Mouse (Mus musculus): ENCODE results near the gene Pde11a. TPM values are rescaled to one million over a fixed set of nuclear protein-coding genes. Genes with fewer than 3 reads are reported as not detected.

Pde11a gene
- polyA plus RNA-seq, 1 experiment from 2014 or later, result 0.18 TPM

- whole genome bisulfite sequencing, result 93% methylated on average over 5 of the region's 5 CpGs
- Histone ChIP-seq H3K4me2 (replicated peaks) (no peak overlapping the region), H3K9me3 (replicated peaks) (no peaks in the 10 kb centered on the region), H3K27me3 (no peaks in the 10 kb centered on the region), H3K4me1 (no peaks in the 10 kb centered on the region), H3K4me3 (no peak overlapping the region), H3K36me3 (no peaks in the 10 kb centered on the region), H3K27ac (no peak overlapping the region), H3K9ac (no peak overlapping the region)
- ATAC-seq (ENCODE audit: low FRiP score), result no peak
Observed at GRCm38 (mm10) chr2:75953320-75953719, 385.3 kb downstream of the Pde11a start.

DNA sequence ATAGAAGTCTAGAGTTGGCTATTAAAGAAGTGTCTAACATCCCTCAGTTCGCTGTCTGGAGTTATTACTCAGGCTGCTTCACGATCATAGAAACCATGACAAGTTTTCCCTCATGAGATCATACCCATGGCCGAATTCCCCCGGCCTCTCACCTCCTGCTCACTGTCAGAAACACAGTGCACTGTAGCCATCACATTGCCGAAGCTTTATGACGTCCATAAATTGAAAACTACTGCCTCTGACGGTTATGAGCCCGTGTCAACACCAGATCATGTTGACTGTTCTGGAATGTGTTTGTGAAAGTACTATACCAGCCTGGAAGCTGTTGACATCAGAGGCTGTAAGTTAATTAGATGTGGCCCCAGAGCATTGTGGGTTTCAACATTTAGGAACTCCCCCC is 387.9 kb downstream of the Pde11a start:
- no peak overlapping the region for H3K4me2 ChIP-seq (replicated peaks)
- no peak overlapping the region for H3K9ac ChIP-seq
- no peak overlapping the region for H3K27ac ChIP-seq
- H3K9me3 ChIP-seq (replicated peaks), result no peaks in the 10 kb centered on the region
- H3K36me3 ChIP-seq, result no peaks in the 10 kb centered on the region
- H3K4me1 ChIP-seq, result no peaks in the 10 kb centered on the region
- WGBS, result 90% methylated on average over 8 of the region's 8 CpGs
- no peak for ATAC-seq (ENCODE audit: low FRiP score)
- no peaks in the 10 kb centered on the region for H3K27me3 ChIP-seq
- H3K4me3 ChIP-seq, result no peak overlapping the region

Small RNA genes within 50 kb of the gene (microRNA-seq; reads per million reads assigned to microRNA genes)
- gene Gm44337, result not detected

Other genes with a start within 250 kb of the Pde11a start
- gene Cyct, start 21.7 kb upstream of the Pde11a start, polyA plus RNA-seq (2016; fragmentation: Nextera tagmentation; extraction: Ambion mirVana), result 0.51 TPM in 1 of 2 replicates, not detected in the other
- 18.4 and 22.0 TPM in 2 replicates for gene Rbm45, start 31.2 kb upstream of the Pde11a start, polyA plus RNA-seq (2016; fragmentation: Nextera tagmentation; extraction: Ambion mirVana)
- 24.0 and 24.5 TPM in 2 replicates for gene Osbpl6, start 67.7 kb upstream of the Pde11a start, polyA plus RNA-seq (2016; fragmentation: Nextera tagmentation; extraction: Ambion mirVana)

Data from hindbrain, embryonic 12.5 days (tissue).